Mouse (Mus musculus) forebrain, embryonic 15.5 days (tissue): ENCODE data around the gene Nkx3-2. TPM values are rescaled to one million over a fixed set of nuclear protein-coding genes. Genes with fewer than 3 reads are reported as not detected.

Experiments used
- ATAC-seq: fragments of 200-750 bp; cut with Nextera tagmentation; replicated peaks from 2 replicates; pipeline ENCODE4 v1.8.0; 2017; ENCODE audit warnings: mild to moderate bottlenecking, moderate TSS enrichment, moderate library complexity
- H3K27ac ChIP-seq: fragments of 300-500 bp; sonication (generic); replicated peaks from 2 replicates; pipeline ENCODE4 v1.5.1; 2015; ENCODE audit warnings: mild to moderate bottlenecking, inconsistent platforms
- H3K27me3 ChIP-seq: fragments of 300-500 bp; sonication (generic); 2 replicates; pipeline ENCODE4 v1.6.1; 2015; ENCODE audit warnings: inconsistent platforms
- H3K36me3 ChIP-seq: fragments of 300-500 bp; sonication (generic); 2 replicates; pipeline ENCODE4 v1.6.1; 2015; ENCODE audit warnings: mild to moderate bottlenecking, inconsistent platforms
- H3K4me1 ChIP-seq: fragments of 300-500 bp; sonication (generic); 2 replicates; pipeline ENCODE4 v1.6.1; 2015; ENCODE audit warnings: inconsistent platforms
- H3K4me2 ChIP-seq: fragments of 300-500 bp; sonication (generic); replicated peaks from 2 replicates; pipeline ENCODE4 v1.6.1; 2015; ENCODE audit warnings: mild to moderate bottlenecking, inconsistent platforms
- H3K4me3 ChIP-seq: fragments of 300-500 bp; sonication (generic); 2 replicates; pipeline ENCODE4 v1.5.1; 2015; ENCODE audit warnings: mild to moderate bottlenecking, inconsistent platforms
- H3K9ac ChIP-seq: fragments of 300-500 bp; sonication (generic); replicated peaks from 2 replicates; pipeline ENCODE4 v1.6.1; 2015; ENCODE audit warnings: mild to moderate bottlenecking, inconsistent platforms
- H3K9me3 ChIP-seq: fragments of 300-500 bp; sonication (generic); 2 replicates; pipeline ENCODE4 v1.6.1; 2016; ENCODE audit warnings: inconsistent platforms
- WGBS: fragments of 180-500 bp; shearing (Covaris S2); methylation state at CpG from one replicate; pipeline ENCODE4 v1.1.7; 2015; ENCODE audit warnings: mixed read lengths; 5-methylcytosine and 5-hydroxymethylcytosine counted together
- polyA plus RNA-seq: library from polyadenylated mRNA; unstranded; fragments of >200 nt; fragmentation: Nextera tagmentation; extraction: Ambion mirVana; gene quantifications from 2 replicates; pipeline ENCODE4 v1.2.1, GENCODE M21; 2015

The Nkx3-2 gene
- polyA plus RNA-seq, 1 experiment from 2014 or later, result not detected

GRCm38 (mm10) chr5:41738817-41739216 lies 25.5 kb downstream of the Nkx3-2 start:
- WGBS, result 57% methylated on average over 6 of the region's 6 CpGs
- ATAC-seq, result no peak
- Histone ChIP-seq H3K9ac (no peak overlapping the region), H3K36me3 (no peaks in the 10 kb centered on the region), H3K27me3 (peaks cover 2% of the 10 kb centered on the region), H3K4me1 (no peaks in the 10 kb centered on the region; the same call in 1 of the 2 replicates), H3K9me3 (no peaks in the 10 kb centered on the region), H3K4me3 (no peak overlapping the region), H3K27ac (no peak overlapping the region), H3K4me2 (no peak overlapping the region)

GRCm38 (mm10) chr5:41737039-41737438 lies 27.3 kb downstream of the Nkx3-2 start:
- Histone ChIP-seq H3K4me2 (no peak overlapping the region), H3K36me3 (no peaks in the 10 kb centered on the region), H3K9me3 (no peaks in the 10 kb centered on the region), H3K27ac (no peak overlapping the region), H3K4me3 (no peak overlapping the region), H3K9ac (no peak overlapping the region), H3K4me1 (no peaks in the 10 kb centered on the region; the same call in 1 of the 2 replicates), H3K27me3 (no peaks in the 10 kb centered on the region)
- 22% methylated on average over 5 of the region's 5 CpGs for WGBS
- no peak for ATAC-seq

- WGBS, result 68% methylated on average over 1 of the region's 1 CpGs
Observed at GRCm38 (mm10) chr5:41727017-41727416, 37.3 kb downstream of the Nkx3-2 start.

GRCm38 (mm10) chr5:41725573-41725972 lies 38.7 kb downstream of the Nkx3-2 start:
- H3K27me3 ChIP-seq, result no peaks in the 10 kb centered on the region
- H3K4me1 ChIP-seq, result no peaks in the 10 kb centered on the region
- H3K4me2 ChIP-seq, result no peak overlapping the region
- no peak for ATAC-seq
- no peak overlapping the region for H3K27ac ChIP-seq
- no peak overlapping the region for H3K9ac ChIP-seq
- no peaks in the 10 kb centered on the region for H3K9me3 ChIP-seq
- 71% methylated on average over 6 of the region's 6 CpGs for WGBS
- no peak overlapping the region for H3K4me3 ChIP-seq
- no peaks in the 10 kb centered on the region for H3K36me3 ChIP-seq

More at GRCm38 (mm10) chr5:41727017-41727416, 37.3 kb downstream of the Nkx3-2 start:
- no peaks in the 10 kb centered on the region for H3K9me3 ChIP-seq
- no peak overlapping the region for H3K9ac ChIP-seq
- no peaks in the 10 kb centered on the region for H3K27me3 ChIP-seq
- H3K4me1 ChIP-seq, result no peaks in the 10 kb centered on the region
- H3K4me3 ChIP-seq, result no peak overlapping the region
- H3K27ac ChIP-seq, result no peak overlapping the region
- no peaks in the 10 kb centered on the region for H3K36me3 ChIP-seq
- no peak for ATAC-seq
- H3K4me2 ChIP-seq, result no peak overlapping the region

Other genes with a start within 250 kb of the Nkx3-2 start
- 77.3 and 79.8 TPM in 2 replicates for gene Rab28, start 56.3 kb downstream of the Nkx3-2 start, polyA plus RNA-seq
- 27.6 and 31.2 TPM in 2 replicates for gene Bod1l, start 79.8 kb upstream of the Nkx3-2 start, polyA plus RNA-seq